Mouse (Mus musculus): Measurements from ENCODE around the gene Mrpl4. TPM values are rescaled to one million over a fixed set of nuclear protein-coding genes. Genes with fewer than 3 reads are reported as not detected.
"Not testable (repeated sequence)": the region's sequence is repeated elsewhere in the genome, so short reads cannot be mapped to it uniquely, and the experiment has no call there.

The Mrpl4 gene
- total RNA-seq, 2 experiments from 2014 or later = 57.9 to 58.8 TPM

DNA sequence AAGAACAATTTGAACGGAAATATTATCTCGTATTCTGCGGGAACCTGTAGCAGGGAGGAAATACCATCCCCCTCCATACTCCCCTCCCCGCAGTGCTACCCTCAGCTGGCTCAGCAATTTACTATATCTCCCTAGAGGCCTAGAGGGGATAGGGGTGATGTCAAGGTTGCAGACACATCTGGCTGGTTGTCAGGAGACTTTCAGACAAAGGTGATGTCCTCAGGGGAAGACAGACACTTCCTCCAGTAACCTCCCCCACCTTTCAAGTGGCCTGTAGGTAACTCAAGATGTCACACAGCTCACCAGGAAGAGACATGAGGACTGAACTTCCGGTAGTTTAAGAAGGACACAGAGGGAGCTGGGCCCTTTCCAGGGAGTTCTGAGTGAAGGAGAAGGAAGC, 19.4 kb upstream of the Mrpl4 start:
- DNase-seq (ENCODE audit: low spot score) = no peak

DNA sequence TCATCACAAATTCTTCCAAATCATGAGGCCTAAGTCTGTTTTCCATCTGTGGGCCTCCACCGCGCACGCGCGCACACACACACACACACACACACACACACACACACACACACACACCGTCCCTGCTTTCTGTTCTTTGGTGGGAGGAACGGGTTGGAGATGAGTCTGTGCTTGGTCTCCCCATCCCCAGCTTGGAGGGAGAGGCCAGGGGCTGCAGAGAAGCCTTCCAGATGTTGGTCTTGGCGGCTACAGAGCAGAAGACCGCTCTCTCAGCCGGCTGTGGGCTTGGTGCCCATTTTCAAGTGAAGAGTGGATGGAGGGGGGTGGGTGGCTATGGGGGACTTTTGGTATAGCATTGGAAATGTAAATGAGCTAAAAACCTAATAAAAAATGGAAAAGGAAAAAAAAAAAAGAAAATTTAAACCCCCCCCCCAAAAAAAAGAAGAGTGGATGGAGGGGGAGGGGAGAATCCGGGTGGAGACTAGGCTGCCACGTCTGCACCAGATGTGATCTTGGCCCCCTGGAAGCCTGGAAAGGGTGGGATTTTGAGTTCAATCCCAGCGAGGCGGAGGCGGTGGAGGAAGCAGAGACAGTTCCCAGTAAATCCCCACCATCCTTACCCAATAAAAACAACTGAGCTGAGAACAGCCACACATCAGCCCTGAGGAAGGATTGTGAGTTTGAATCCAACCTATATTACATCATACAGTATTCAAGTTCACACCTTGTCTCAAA, 15.4 kb upstream of the Mrpl4 start:
- DNase-seq (ENCODE audit: low spot score) = peak; percentile 24

DNA sequence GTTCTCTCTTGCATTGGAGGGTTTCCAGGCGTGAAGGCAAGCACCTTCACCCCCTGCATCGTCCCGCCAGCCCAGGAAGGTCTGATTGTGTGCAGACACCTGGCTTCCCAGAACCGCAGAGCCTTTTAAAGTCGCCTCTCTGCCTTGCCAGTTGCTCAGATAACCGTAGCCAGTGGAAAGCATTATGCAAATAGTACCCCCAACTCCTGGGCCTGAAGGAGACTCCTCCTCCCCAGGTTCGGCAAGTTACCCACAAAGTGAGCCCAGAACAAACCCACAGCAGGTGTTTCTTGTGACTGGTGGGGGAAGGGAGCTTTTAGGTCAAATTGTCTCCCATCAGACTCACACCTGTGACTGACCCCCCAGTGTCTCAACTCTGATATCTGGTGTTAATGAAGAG, 14.6 kb upstream of the Mrpl4 start:
- DNase-seq (ENCODE audit: low spot score) = no peak

DNA sequence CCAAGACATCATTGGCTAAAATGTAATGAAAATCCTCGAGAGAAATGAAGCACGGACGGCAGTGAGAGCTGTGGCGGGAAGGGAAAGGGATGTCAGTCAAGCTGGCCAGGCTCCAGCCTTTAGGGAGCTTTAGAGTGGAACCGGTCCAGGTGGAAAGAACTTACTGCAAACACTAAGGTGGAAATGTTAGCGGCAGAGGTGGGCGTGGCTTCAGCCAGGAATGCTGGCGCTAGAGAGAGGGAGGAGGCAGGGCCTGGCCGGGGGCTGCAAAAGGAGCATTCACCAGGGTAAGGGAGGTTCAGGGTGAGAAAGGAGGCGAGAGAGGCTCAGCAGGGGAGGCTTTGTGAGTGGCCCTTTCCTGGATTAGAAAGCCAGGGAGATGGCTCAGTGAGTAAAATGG, 11.7 kb upstream of the Mrpl4 start:
- DNase-seq (ENCODE audit: low spot score) = no peak

DNA sequence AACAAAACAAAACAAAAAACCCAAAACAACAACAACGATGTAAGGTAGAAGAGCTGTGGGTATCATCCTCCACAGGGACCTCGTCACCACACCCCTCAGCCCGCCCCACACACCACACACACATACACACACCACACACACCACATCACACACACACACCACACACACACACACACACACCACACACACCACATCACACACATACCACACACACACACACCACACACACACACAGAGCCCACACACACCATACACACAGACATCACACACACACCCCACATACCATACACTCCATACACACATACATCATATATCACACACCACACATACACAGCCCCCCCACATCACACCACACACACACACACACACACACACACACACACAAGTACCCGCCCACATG, 11.0 kb upstream of the Mrpl4 start:
- DNase-seq (ENCODE audit: low spot score) = no peak

DNA sequence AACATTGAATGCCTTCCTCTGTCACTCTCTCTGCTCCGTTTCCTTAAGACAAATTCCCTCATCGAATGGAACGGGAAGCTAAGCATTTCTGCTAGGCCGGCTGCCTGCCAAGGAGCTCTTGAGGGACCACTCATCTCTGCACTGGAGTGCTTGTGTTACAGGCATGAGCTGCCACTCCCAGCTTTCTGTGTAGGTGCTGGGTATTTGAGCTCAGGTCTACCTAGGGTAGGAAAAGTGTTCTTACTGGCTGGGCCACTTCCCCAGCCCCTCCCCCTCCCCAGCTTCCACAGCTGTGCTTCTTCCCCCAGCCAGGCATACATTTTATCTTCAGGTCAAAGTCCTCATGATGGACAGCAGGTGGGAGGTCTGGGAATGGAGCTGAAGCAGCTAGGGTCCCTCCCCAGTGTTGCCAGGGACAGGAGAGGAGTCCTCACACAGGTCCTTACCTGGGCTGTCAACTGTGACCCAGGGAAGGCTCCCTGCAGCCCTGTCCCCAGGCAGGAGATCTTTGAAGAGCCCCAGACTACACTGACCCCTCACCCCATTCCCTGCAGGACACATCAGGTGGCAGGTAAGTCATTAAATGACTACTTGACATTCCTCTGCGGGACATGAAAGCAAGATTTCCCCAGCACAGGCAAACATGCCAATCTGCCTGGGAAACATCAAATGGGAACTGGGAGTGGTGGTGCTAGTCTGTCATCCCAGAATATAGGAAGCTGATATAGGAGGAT, 9.2 kb upstream of the Mrpl4 start:
- no peak for DNase-seq (ENCODE audit: low spot score)

DNA sequence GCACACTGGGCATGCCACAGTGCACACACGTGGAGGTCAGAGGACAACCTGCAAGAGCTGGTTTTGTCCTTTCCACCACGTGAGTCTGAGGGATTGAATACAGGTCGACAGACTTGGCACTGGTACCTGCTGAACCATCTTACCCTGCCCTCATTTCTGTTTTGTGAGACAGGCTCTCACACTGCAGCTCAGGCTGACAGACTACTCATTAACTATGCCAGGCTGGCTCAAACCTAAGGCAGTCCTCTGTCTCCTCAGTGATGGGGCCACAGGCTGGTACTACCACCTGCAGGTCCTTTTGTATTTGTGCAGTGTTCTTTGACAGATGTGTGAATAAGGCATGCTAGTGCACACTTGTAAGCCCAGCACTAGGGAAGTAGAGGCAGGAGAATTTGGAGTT, 7.5 kb upstream of the Mrpl4 start:
- no peak for DNase-seq (ENCODE audit: low spot score)

DNA sequence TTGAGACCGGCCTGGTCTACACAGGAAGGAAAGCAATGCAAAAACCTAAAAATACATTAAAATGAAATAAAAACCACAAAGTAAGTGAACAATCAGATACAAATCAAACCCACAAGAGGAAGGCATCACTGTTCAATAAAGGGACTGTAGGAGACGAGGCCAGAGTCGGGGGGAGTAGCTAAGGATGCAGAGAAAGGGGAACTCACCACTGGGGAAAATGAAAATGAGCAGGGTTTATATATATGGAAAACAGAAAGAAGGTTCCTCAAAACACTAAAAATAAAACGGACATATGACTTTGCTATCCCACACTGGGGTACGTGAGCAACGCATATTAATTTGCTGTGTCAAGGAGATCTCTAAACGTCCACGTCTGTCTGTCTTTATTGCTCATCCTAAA, 5.5 kb upstream of the Mrpl4 start:
- no peak for DNase-seq (ENCODE audit: low spot score)

DNA sequence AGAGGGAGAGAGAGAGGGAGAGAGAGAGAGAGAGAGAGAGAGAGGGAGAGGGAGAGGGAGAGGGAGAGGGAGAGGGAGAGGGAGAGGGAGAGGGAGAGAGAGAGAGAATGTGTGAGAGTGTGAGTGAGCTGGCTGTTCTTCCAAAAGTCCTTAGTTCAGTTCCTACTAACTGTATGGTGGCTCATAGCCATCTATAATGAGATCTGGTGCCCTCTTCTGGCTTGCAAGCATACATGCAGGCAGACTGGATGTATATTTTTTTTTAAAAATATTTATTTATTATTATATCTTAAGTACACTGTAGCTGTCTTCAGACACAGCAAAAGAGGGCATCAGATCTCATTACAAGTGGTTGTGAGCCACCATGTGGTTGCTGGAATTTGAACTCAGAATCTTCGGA, 4.2 kb upstream of the Mrpl4 start:
- not testable (repeated sequence) for DNase-seq (ENCODE audit: low spot score)

DNA sequence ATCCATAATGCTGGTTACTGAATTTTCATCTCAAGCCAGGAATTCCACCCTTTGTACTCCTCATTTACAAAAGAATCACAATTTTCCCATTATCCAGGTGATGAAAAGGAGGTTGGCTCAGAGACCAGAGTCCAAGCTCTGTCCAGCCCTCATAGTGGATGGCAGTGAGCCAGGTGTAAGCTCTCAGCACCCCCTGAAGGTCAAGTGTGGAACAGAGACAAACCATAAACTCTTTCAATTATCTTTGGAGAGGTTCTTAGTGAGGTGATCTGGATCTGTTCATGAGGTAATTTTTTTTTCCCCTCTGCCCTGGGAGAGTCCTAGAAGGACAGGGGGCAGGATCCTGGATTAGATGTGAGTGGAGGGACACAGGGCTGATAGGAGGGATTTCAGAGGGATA, 1.7 kb upstream of the Mrpl4 start:
- DNase-seq (ENCODE audit: low spot score) = no peak

DNA sequence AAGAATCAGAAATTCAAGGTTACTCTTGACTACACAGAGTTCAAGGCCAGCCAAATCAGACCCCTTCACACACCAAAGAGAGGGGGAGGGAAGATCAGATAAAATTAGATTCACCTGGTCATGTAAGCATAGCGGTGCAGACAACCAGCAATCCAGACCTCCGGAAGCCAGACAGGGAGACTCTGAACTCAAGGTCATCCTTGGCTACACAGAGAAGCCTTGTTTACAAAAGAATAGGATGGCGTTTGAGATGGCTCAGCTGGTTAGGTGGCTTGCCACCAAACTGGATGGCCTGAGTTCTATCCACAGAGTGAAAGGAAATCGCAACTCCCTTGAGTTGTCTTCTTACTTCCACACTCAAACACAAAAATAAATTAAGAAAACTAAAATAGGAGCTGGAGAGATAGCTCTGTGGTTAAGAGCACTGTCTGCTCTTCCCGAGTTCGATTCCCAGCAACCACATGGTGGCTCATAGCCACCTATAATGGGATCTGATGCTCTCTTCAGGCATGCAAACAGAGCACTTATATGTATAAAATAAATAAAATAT, 812 bp upstream of the Mrpl4 start:
- no peak for DNase-seq (ENCODE audit: low spot score)

DNA sequence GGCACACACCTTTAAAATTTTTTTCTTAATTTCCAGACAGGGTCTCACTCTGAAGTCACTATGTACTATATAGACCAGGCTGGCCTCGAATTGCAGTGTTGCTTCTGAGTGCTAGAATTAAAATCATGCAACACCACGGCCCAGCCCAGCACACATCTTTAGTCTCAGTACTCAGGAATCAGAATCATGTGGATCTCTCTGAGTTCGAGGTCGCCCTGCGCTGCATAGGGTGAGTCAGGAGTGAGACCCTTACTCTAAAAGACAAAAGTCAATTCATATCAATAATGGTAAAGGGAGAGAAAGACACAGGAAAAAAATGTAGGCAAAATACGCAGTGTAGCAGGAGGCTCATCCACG, 290 bp upstream of the Mrpl4 start:
- no peak for DNase-seq (ENCODE audit: low spot score)

DNA sequence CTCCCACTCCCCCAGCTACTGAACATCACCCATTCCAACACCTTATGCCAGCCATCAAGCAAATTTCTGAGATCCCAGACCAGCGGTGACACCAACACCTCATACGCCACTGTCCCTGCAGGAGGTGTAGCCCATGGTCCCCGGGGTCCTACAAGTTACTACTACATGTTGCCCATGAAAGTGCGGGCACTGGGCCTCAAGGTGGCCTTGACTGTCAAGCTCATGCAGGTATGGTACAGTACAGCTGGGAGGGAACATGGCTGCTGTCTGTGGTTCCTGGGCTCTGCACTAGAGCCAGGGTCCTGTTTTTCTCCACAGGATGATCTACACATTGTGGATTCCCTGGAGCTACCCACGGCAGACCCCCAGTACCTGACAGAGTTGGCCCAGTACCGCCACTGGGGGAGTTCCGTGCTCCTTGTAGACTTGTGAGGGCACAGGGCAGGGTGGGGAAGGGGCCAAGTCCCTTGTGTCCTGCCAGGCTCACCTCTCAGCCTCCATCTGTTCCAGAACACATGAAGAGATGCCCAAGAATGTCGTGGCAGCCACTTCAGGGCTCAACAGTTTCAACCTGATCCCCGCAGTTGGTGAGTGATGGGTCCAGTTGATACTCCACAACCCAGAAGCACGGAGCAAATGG, 4.9 kb downstream of the Mrpl4 start:
- DNase-seq (ENCODE audit: low spot score) = no peak

DNA sequence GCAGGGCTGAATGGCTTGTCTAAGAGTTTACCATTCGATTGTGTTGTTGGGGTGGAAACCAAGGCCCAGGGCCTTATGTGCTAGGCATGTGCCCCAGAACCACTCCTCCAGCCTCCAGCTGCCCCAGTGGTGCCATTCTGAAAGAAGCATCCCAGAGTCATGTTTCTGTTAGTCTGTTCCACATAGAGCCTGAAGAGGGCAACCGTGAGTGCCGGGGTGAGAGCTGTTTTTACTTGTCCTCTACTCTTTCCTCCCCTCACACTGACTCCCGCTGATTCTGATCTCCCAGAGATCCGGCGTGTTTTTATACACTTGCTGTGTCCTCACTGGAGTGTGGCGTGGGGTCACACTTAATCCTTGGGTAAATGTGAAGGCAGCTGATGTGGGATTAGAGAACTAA, 5.5 kb downstream of the Mrpl4 start:
- no peak for DNase-seq (ENCODE audit: low spot score)

DNA sequence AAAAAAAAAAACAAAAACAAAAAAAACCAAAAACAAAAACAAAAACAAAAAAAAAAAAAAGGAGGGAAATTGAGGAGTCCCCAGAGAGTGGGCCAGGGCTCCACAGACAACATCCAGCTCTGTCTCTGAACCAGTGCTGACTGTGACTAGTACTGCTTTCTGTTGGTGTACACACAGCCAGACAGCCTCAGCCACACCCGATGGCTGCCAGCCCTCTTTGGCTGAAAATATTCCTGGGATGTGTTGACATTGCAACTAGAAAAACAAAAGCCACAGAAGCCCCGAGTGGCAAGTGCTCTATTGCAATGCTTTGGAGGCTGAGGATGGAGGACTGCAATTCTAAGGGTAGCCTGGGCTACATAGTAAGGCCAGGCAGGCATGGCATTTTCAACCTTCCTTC, 7.8 kb downstream of the Mrpl4 start:
- DNase-seq (ENCODE audit: low spot score) = no peak

DNA sequence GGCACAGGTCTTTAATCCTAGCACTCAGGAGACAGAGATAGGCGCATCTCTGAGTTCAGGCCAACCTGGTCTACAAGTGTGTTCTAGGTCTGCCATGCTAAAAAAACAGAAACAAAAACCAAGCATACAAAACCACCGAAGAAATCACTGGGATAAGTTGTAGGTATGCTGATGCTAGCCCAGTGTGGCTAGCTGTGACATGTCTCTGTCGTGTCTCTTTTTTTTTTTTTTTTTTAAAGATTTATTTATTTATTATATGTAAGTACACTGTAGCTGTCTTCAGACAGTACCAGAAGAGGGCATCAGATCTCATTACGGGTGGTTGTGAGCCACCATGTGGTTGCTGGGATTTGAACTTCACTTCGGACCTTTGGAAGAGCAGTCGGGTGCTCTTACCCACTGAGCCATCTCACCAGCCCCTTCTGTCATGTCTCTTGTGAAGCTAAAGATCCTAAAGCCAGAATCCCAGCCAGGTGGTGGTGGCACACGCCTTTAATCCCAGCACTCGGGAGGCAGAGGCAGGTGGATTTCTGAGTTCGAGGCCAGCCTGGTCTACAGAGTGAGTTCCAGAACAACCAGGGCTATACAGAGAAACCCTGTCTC, 8.5 kb downstream of the Mrpl4 start:
- not testable (repeated sequence) for DNase-seq (ENCODE audit: low spot score)

DNA sequence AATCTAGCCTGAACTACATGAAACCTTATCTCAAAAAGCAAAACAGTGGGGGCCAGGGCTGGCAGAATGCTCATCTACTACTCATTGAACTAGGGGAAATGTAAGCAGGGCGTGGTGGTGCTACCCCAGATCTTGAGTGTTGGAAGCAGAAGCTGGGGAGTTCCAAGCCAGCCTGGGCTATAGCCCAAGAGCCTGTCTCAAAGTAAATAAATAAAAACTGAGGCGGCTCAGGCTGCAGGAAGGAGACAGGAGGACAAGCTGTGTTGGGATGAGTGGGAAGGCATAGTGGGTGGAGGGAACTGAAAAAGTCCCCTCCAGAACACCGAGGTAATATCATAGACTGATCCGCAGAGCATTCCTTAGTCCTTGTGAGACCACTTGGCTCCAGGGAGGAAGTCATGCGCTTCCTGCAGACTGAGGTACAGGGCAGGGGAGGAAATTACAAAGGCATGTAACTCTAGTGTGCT, 9.3 kb downstream of the Mrpl4 start:
- no peak for DNase-seq (ENCODE audit: low spot score)

DNA sequence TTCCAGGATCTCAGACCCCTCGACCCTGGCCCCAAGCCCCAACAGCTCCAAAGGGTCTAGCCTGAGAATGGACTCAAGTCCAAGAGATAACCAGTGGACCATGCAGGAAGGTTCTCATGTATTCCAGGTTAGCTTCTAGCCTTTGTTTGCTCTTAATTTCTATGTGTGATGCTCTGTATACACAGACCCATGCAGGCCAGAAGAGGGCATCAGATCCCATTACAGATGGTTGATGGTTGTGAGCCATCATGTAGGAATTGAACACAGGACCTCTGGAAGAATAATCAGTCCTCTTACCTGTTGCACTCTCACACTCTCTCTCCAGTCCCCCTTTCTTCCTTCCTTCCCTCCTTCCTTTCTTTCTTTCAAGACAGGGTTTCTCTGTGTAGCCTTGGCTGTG, 9.8 kb downstream of the Mrpl4 start:
- no peak for DNase-seq (ENCODE audit: low spot score)

DNA sequence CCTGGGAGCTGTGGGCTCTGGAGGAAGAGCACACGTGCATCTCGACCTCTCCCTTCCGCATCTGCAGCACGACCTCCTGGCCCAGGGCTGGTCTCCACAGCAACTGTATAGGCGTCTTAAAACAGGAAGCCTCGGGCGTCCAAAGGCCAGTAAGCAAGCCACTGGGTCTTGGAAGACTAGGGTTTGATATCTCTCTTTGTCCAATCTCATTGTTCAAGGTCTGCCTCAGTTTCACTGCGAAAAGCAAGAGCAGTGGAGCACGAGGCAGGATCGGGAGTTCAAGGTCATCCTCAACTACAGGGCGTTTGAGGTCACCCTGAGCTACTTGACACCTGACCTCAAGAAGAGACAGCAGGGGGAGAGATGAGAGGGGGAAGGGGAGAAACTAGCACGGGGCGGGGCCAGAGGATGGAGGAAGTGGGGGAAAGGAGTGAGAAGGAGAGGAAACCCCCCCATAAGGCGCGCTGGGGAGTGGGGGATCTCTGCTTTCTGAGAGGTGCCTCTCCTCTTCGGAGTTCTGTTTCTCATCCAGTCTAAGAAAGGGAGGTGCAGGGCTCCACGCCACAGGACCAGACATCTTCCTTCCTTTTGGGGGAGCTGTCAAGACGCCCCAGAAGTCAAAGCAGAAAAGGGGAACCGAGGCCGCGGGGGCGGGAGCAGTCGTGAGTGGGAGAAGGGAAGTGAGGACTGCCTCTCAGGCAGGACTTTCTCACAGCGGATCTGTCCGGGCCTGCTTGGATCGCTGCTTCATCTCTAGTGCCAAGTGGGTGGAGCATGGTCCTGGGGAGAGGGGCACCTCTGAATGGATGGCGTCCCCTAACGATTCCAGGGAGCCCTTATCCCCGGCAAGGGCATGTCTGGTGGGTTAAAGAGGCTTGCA, 12.4 kb downstream of the Mrpl4 start:
- DNase-seq (ENCODE audit: low spot score) = peak; percentile 45

DNA sequence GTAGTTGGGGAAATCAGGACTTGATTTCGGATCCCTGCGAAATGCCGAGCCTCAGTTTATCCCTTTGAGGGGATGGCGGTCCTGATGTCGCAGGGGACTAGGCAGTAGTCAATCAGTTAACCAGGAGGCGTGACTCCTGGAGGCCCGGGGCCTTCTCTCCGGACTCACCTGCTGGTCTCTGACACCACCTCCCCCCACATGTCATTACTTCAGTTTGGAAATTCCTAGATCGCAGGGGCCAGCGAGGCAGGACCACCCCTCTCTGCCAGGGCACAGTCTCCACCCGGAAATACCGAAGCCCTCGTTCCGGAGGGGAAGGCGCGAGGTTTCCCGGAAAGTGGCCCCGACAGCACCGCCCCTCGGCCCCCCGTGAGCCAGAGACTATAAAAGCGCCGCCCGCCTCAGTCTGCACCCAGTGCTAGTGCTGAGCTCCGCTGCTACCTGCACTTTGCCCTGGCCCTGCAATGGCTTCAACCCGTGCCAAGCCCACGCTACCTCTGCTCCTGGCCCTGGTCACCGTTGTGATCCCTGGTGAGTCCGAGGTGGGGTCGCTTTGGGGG, 13.1 kb downstream of the Mrpl4 start, which contains the start of gene Icam1:
Icam1 (plus strand) TSS at position 415 of the 560 bp plus-strand sequence.
- DNase-seq (ENCODE audit: low spot score) = peak; percentile 47

Measured in gastrocnemius, adult 18-20 months (tissue).